Mouse (Mus musculus) T-cell, adult 66 days (primary cell): ENCODE results near the gene Rnf152. TPM values are rescaled to one million over a fixed set of nuclear protein-coding genes. Genes with fewer than 3 reads are reported as not detected.

Source experiments
- total RNA-seq, 2 experiments: library from RNA; stranded (reverse); gene quantifications; 3 replicates in 1 of 2; 4 replicates in 1 of 2; pipeline ENCODE4 v1.2.4; 2023

Rnf152 gene
- total RNA-seq, result not detected

DNA sequence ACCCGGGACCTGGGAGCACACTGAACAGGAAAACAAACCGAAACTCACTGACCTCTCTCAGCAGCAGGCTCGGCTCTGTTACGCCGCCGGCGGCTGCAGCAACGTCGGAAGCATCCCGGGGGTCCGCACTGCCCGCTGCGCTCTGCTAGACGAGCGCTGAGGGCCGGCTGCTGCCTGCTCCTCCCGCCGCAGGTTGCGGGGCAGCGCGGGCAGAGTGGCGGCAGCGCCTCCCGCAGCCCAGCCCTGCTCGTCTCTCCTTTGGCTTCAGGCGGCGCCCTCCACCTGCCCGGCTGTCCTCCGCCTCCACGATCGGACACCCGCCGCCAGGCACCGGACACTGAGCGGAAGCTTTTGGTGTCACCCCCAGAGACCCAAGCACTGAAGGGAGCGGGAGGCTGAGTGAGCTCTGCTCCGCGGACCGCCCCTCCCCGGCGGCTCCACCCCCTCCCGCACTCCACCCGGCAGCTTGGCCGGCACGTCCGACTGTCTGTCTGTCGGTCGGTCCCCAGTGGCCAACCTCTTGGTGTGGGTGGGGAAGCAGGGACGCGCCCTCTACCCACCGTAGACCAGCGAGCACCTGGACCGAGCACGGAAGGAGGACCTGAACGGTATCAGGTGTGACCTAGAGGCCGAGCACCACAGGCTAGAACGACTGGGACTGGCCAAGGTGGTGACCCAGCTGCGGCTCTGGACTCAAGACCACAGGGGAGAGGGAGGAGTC, at the start of gene Rnf152:
Gene Rnf152, minus strand, starts transcription at position 420 of the 721 bp plus-strand sequence.

